Mouse (Mus musculus) liver, embryonic 13.5 days (tissue): Measurements from ENCODE around the gene Pum2. TPM values are rescaled to one million over a fixed set of nuclear protein-coding genes. Genes with fewer than 3 reads are reported as not detected.

ENCODE experiments used
- ATAC-seq: fragments of 200-750 bp; cut with Nextera tagmentation; 2 replicates; pipeline ENCODE4 v1.8.0; 2017; ENCODE audit warnings: low read depth, mild to moderate bottlenecking, moderate number of reproducible peaks, moderate library complexity
- DNase-seq: peaks from one replicate; pipeline ENCODE4 v3.0.0; 2022
- H3K27ac ChIP-seq: fragments of 300-500 bp; sonication (generic); 2 replicates; pipeline ENCODE4 v1.5.1; 2015; ENCODE audit warnings: moderate library complexity, mild to moderate bottlenecking, inconsistent platforms
- H3K27me3 ChIP-seq: fragments of 300-500 bp; sonication (generic); 2 replicates; pipeline ENCODE4 v1.6.1; 2015; ENCODE audit warnings: mild to moderate bottlenecking, inconsistent platforms
- H3K36me3 ChIP-seq: fragments of 300-500 bp; sonication (generic); 2 replicates; pipeline ENCODE4 v1.6.1; 2015; ENCODE audit warnings: mild to moderate bottlenecking, inconsistent platforms
- H3K4me1 ChIP-seq: fragments of 300-500 bp; sonication (generic); replicated peaks from 2 replicates; pipeline ENCODE4 v1.6.1; 2015; ENCODE audit warnings: inconsistent platforms
- H3K4me2 ChIP-seq: fragments of 300-500 bp; sonication (generic); 2 replicates; pipeline ENCODE4 v1.6.1; 2015; ENCODE audit warnings: inconsistent platforms, mild to moderate bottlenecking, moderate library complexity
- H3K4me3 ChIP-seq: fragments of 300-500 bp; sonication (generic); replicated peaks from 2 replicates; pipeline ENCODE4 v1.5.1; 2015; ENCODE audit warnings: mild to moderate bottlenecking, inconsistent platforms
- H3K9ac ChIP-seq: fragments of 300-500 bp; sonication (generic); 2 replicates; pipeline ENCODE4 v1.6.1; 2015; ENCODE audit warnings: mild to moderate bottlenecking, inconsistent platforms
- H3K9me3 ChIP-seq: fragments of 300-500 bp; sonication (generic); replicated peaks from 2 replicates; pipeline ENCODE4 v1.6.1; 2016; ENCODE audit warnings: inconsistent platforms
- WGBS: fragments of 180-500 bp; shearing (Covaris S2); methylation state at CpG from one replicate; pipeline ENCODE4 v1.1.7; 2015; ENCODE audit not compliant: insufficient replicate concordance; 5-methylcytosine and 5-hydroxymethylcytosine counted together
- polyA plus RNA-seq: library from polyadenylated mRNA; unstranded; fragments of >200 nt; fragmentation: Nextera tagmentation; extraction: Ambion mirVana; gene quantifications from 2 replicates; pipeline ENCODE4 v1.2.1, GENCODE M21; 2015

Gene Pum2
- polyA plus RNA-seq, 1 experiment from 2014 or later = 18.0 TPM

DNA sequence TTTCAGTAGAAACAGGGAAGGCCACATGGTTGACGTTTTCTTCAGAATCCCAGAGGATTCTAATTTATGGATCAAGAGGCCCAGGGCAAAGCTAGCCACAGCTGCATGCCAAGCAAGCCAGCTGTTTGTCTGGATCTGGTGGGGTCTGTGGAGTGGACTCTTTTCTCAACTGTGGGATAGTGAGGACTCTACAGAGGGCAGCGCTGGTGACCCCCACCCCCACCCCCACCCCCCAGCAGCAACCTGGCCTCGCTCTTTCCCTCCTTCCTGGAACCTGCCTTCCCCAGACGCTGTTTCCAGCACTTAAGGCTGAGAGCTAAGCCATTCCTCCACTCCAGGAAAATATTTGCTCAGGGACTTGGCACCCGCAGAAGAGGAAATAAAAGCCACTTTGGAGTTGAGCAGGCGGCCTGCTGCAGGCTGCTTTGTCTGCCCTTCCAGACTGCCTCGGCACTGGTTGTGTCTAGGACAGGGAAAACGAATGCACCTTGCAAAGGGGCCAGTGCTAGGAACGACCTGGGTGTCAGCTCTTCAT is 124.6 kb downstream of the Pum2 start:
- H3K9ac ChIP-seq = no peak overlapping the region
- 41% methylated on average over 9 of the region's 9 CpGs for WGBS
- no peak overlapping the region for H3K27ac ChIP-seq
- no peak overlapping the region for H3K4me2 ChIP-seq
- H3K4me1 ChIP-seq = peaks cover 1% of the 10 kb centered on the region
- no peaks in the 10 kb centered on the region for H3K9me3 ChIP-seq
- no peaks in the 10 kb centered on the region for H3K27me3 ChIP-seq
- DNase-seq (no peak), ATAC-seq (no peak)
- no peaks in the 10 kb centered on the region for H3K36me3 ChIP-seq
- H3K4me3 ChIP-seq = no peak overlapping the region

Other genes with a start within 250 kb of the Pum2 start
- gene Rhob, start 174.1 kb upstream of the Pum2 start, polyA plus RNA-seq = 6.0 and 7.1 TPM in 2 replicates
- gene Slc7a15, start 75.1 kb upstream of the Pum2 start, polyA plus RNA-seq = not detected in 2 replicates
- gene Sdc1, start 97.2 kb downstream of the Pum2 start, polyA plus RNA-seq = 23.3 and 29.6 TPM in 2 replicates
- 71.4 and 83.9 TPM in 2 replicates for gene Laptm4a, start 247.5 kb downstream of the Pum2 start, polyA plus RNA-seq